Mouse (Mus musculus) hindbrain, embryonic 14.5 days (tissue): ENCODE results near the gene Gm49361. TPM values are rescaled to one million over a fixed set of nuclear protein-coding genes. Genes with fewer than 3 reads are reported as not detected.

ENCODE experiments used
- ATAC-seq: fragments of 200-750 bp; cut with Nextera tagmentation; 2 replicates; pipeline ENCODE4 v1.8.0; 2017; ENCODE audit warnings: moderate number of reproducible peaks, mild to moderate bottlenecking, moderate TSS enrichment, moderate library complexity; ENCODE audit not compliant: low FRiP score
- DNase-seq: peaks from one replicate; pipeline ENCODE4 v3.0.0-alpha.2; 2015; ENCODE audit warnings: low spot score
- H3K27ac ChIP-seq: fragments of 300-500 bp; sonication (generic); 2 replicates; pipeline ENCODE4 v1.5.1; 2014; ENCODE audit warnings: mild to moderate bottlenecking, moderate library complexity
- H3K27me3 ChIP-seq: fragments of 300-500 bp; sonication (generic); 2 replicates; pipeline ENCODE4 v1.6.1; 2014; ENCODE audit warnings: mild to moderate bottlenecking, low read length, mixed read lengths; ENCODE audit not compliant: control insufficient read depth, insufficient read depth
- H3K36me3 ChIP-seq: fragments of 300-500 bp; sonication (generic); replicated peaks from 2 replicates; pipeline ENCODE4 v1.6.1; 2014; ENCODE audit not compliant: control insufficient read depth, insufficient read depth
- H3K4me1 ChIP-seq: fragments of 300-500 bp; sonication (generic); replicated peaks from 2 replicates; pipeline ENCODE4 v1.6.1; 2014; ENCODE audit warnings: antibody characterized with exemption, low read length, mixed read lengths; ENCODE audit not compliant: control insufficient read depth, insufficient read depth
- H3K4me2 ChIP-seq: fragments of 300-500 bp; sonication (generic); replicated peaks from 2 replicates; pipeline ENCODE4 v1.6.1; 2014; ENCODE audit warnings: mild to moderate bottlenecking, moderate library complexity
- H3K4me3 ChIP-seq: fragments of 300-500 bp; sonication (generic); replicated peaks from 2 replicates; pipeline ENCODE4 v1.5.1; 2014; ENCODE audit warnings: mild to moderate bottlenecking, low read length
- H3K9ac ChIP-seq: fragments of 300-500 bp; sonication (generic); 2 replicates; pipeline ENCODE4 v1.6.1; 2014
- H3K9me3 ChIP-seq: fragments of 300-500 bp; sonication (generic); 2 replicates; pipeline ENCODE4 v1.6.1; 2016; ENCODE audit warnings: low read length; ENCODE audit not compliant: control insufficient read depth
- WGBS: fragments of 180-500 bp; shearing (Covaris S2); extraction: QIAGEN DNeasy Blood & Tissue Kit; methylation state at CpG from one replicate; pipeline ENCODE4 v1.1.7; 2014; 5-methylcytosine and 5-hydroxymethylcytosine counted together
- polyA plus RNA-seq: library from polyadenylated mRNA; unstranded; fragments of >200 nt; fragmentation: Nextera tagmentation; extraction: Ambion mirVana; gene quantifications from 2 replicates; pipeline ENCODE4 v1.2.1, GENCODE M21; 2014

Gene Gm49361
- polyA plus RNA-seq, 1 experiment from 2014 or later, result not detected

GRCm38 (mm10) chr14:57606663-57607365 is 139.1 kb downstream of the Gm49361 start:
- no peak for ATAC-seq
- Histone ChIP-seq H3K4me3 (no peak overlapping the region), H3K4me1 (peaks cover 11% of the 10 kb centered on the region; the same call in 1 of the 2 replicates), H3K27me3 (no peaks in the 10 kb centered on the region), H3K9me3 (no peaks in the 10 kb centered on the region), H3K36me3 (peaks cover 26% of the 10 kb centered on the region), H3K27ac (no peak overlapping the region), H3K4me2 (no peak overlapping the region), H3K9ac (no peak overlapping the region)
- 76% methylated on average over 8 of the region's 8 CpGs for WGBS
- no peak for DNase-seq

DNA sequence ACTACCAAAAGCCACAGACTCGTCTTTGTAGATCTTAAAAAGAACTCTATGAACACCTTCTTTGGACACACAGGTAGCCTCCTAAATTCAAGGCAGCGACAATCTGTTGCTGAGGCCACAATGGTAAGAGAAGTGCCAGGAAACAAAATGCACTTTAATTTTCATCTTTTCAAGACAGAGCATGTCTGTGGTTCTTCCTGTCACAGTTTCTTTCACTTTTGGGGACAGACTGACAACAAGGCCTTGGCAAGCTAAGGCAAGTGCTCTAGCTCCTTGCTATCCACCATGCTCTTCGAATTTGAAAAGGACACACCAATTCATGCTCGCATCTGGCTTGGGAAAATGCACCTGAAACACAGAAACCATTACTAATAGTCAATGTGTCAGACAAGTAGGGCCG is 152.6 kb downstream of the Gm49361 start:
- Histone ChIP-seq H3K4me3 (no peak overlapping the region), H3K4me1 (no peaks in the 10 kb centered on the region), H3K4me2 (no peak overlapping the region), H3K27me3 (no peaks in the 10 kb centered on the region), H3K36me3 (peaks cover 75% of the 10 kb centered on the region), H3K27ac (no peak overlapping the region), H3K9me3 (no peaks in the 10 kb centered on the region), H3K9ac (no peak overlapping the region)
- no peak for ATAC-seq
- 97% methylated on average over 5 of the region's 5 CpGs for WGBS
- no peak for DNase-seq

Other genes starting within 250 kb of the Gm49361 start
- gene Il17d, start 221.3 kb downstream of the Gm49361 start, polyA plus RNA-seq, result 4.6 and 4.8 TPM in 2 replicates
- gene Eef1akmt1, start 174.5 kb downstream of the Gm49361 start, polyA plus RNA-seq, result 103 and 109 TPM in 2 replicates
- 15.5 and 15.9 TPM in 2 replicates for gene Xpo4, start 80.7 kb downstream of the Gm49361 start, polyA plus RNA-seq
- 7.5 and 7.9 TPM in 2 replicates for gene Lats2, start 12.3 kb upstream of the Gm49361 start, polyA plus RNA-seq
- gene Sap18, start 52.1 kb upstream of the Gm49361 start, polyA plus RNA-seq, result 34.0 and 34.2 TPM in 2 replicates
- gene Ska3, start 80.1 kb upstream of the Gm49361 start, polyA plus RNA-seq, result 4.9 and 5.9 TPM in 2 replicates
- gene Mrpl57, start 80.1 kb upstream of the Gm49361 start, polyA plus RNA-seq, result 143 and 176 TPM in 2 replicates
- 36.5 and 36.8 TPM in 2 replicates for gene Zdhhc20, start 144.2 kb upstream of the Gm49361 start, polyA plus RNA-seq